Mouse (Mus musculus): Measurements from ENCODE around the gene Plscr3.

DNA sequence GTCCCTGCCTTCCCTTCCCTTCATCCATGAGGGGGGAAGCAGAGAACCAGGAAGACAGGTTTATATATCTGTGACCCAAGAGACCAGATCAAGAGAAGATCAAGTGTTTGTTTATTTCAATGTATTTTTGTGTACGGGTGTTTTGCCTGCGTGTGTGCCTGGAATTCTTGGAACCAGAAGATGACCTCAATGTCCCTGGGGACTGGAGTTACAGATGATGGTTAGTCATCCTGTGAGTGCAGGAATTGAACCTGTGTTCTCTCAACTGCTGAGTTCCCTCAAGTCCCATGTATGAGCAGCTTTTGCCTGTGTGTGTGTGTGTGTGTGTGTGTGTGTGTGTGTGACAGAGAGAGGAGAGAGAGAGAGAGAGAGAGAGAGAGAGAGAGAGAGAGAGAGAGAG lies 38.5 kb upstream of the Plscr3 start:
- TF ChIP-seq POLR2A (IDR thresholded peaks at IDR 0.05; ENCODE audit: low read depth, low read length) (no peak), CTCF (IDR thresholded peaks at IDR 0.05; ENCODE audit: extremely low read depth, insufficient read depth, insufficient read length, insufficient replicate concordance) (no peak)

Data from spleen, adult 2 months (tissue).